Mouse (Mus musculus): ENCODE measurements at regions not wholly inside any gene's neighbourhood (a gene's known extent, or its start where the extent isn't known, plus 50 kb on each side); places are given as distances from the start of the nearest gene placed in this dataset.

GRCm38 (mm10) chr14:98833230-98833999 is 160.7 kb downstream of the Rpl36a-ps1 start:
- no peak for DNase-seq

GRCm38 (mm10) chr14:98832401-98832800 is 161.7 kb downstream of the Rpl36a-ps1 start:
- DNase-seq: no peak

GRCm38 (mm10) chr14:98829958-98830633 is 164.0 kb downstream of the Rpl36a-ps1 start:
- no peak for DNase-seq

- no peak for DNase-seq
Observed at GRCm38 (mm10) chr14:98827490-98827889, 166.6 kb downstream of the Rpl36a-ps1 start.

- no peak for DNase-seq
Observed at GRCm38 (mm10) chr14:98813657-98814056, 180.5 kb downstream of the Rpl36a-ps1 start.

GRCm38 (mm10) chr14:98810259-98811042 is 183.7 kb downstream of the Rpl36a-ps1 start:
- DNase-seq: peak; percentile 5 to 27

- no peak for DNase-seq
Observed at GRCm38 (mm10) chr14:98808117-98808516, 186.0 kb downstream of the Rpl36a-ps1 start.

GRCm38 (mm10) chr14:98805066-98805465 is 189.1 kb downstream of the Rpl36a-ps1 start:
- DNase-seq: peak; percentile 3 to 31

- no peak for DNase-seq
Observed at GRCm38 (mm10) chr14:98801293-98801692, 192.8 kb downstream of the Rpl36a-ps1 start.

GRCm38 (mm10) chr14:98791970-98792369 is 202.1 kb downstream of the Rpl36a-ps1 start:
- no peak for DNase-seq

GRCm38 (mm10) chr14:98791232-98791906 is 202.7 kb downstream of the Rpl36a-ps1 start:
- DNase-seq: no peak

GRCm38 (mm10) chr14:98789794-98790193 is 204.3 kb downstream of the Rpl36a-ps1 start:
- DNase-seq: no peak

GRCm38 (mm10) chr14:98781711-98782110 is 212.4 kb downstream of the Rpl36a-ps1 start:
- no peak for DNase-seq

- no peak for DNase-seq
Observed at GRCm38 (mm10) chr14:98772080-98772479, 222.0 kb downstream of the Rpl36a-ps1 start.

- DNase-seq: no peak
Observed at GRCm38 (mm10) chr14:98768845-98769244, 225.3 kb downstream of the Rpl36a-ps1 start.

GRCm38 (mm10) chr14:98767481-98767880 is 226.6 kb downstream of the Rpl36a-ps1 start:
- peak in 1 of 2 experiments; percentile 4 for DNase-seq

GRCm38 (mm10) chr14:98765358-98765757 is 228.8 kb downstream of the Rpl36a-ps1 start:
- DNase-seq: no peak

GRCm38 (mm10) chr14:98750766-98751165 is 243.4 kb downstream of the Rpl36a-ps1 start:
- DNase-seq: no peak

- DNase-seq: no peak
Observed at GRCm38 (mm10) chr14:98749086-98750027, 244.8 kb downstream of the Rpl36a-ps1 start.

- no peak for DNase-seq
Observed at GRCm38 (mm10) chr14:98747159-98747775, 246.9 kb downstream of the Rpl36a-ps1 start.

GRCm38 (mm10) chr14:98730375-98730774 is 263.7 kb downstream of the Rpl36a-ps1 start:
- DNase-seq: no peak

Measured in layer of hippocampus, postnatal 36 days (tissue).